Mouse (Mus musculus) heart, embryonic 16.5 days (tissue): ENCODE data around the gene Rnf144a. TPM values are rescaled to one million over a fixed set of nuclear protein-coding genes. Genes with fewer than 3 reads are reported as not detected.

Experiments
- ATAC-seq: fragments of 200-750 bp; cut with Nextera tagmentation; replicated peaks from 2 replicates; pipeline ENCODE4 v1.8.0; 2017; ENCODE audit warnings: moderate number of reproducible peaks; ENCODE audit not compliant: insufficient read depth, low FRiP score; ENCODE audit errors: extremely low read depth
- H3K27ac ChIP-seq: fragments of 300-500 bp; sonication (generic); 2 replicates; pipeline ENCODE4 v1.5.1; 2014; ENCODE audit warnings: mild to moderate bottlenecking, low read length, control low read depth, moderate library complexity
- H3K27me3 ChIP-seq: fragments of 300-500 bp; sonication (generic); 2 replicates; pipeline ENCODE4 v1.6.1; 2014; ENCODE audit warnings: low read length, mixed read lengths; ENCODE audit not compliant: control insufficient read depth, insufficient read depth
- H3K36me3 ChIP-seq: fragments of 300-500 bp; sonication (generic); 2 replicates; pipeline ENCODE4 v1.6.1; 2014; ENCODE audit not compliant: control insufficient read depth, insufficient read depth
- H3K4me1 ChIP-seq: fragments of 300-500 bp; sonication (generic); 2 replicates; pipeline ENCODE4 v1.6.1; 2014; ENCODE audit warnings: low read length, mixed read lengths; ENCODE audit not compliant: control insufficient read depth, insufficient read depth
- H3K4me2 ChIP-seq: fragments of 300-500 bp; sonication (generic); 2 replicates; pipeline ENCODE4 v1.6.1; 2014; ENCODE audit warnings: low read depth, mild to moderate bottlenecking, control low read depth, low read length
- H3K4me3 ChIP-seq: fragments of 300-500 bp; sonication (generic); 2 replicates; pipeline ENCODE4 v1.5.1; 2014; ENCODE audit warnings: mild to moderate bottlenecking, control low read depth, low read length
- H3K9ac ChIP-seq: fragments of 300-500 bp; sonication (generic); 2 replicates; pipeline ENCODE4 v1.6.1; 2014; ENCODE audit warnings: low read length, control low read depth
- H3K9me3 ChIP-seq: fragments of 300-500 bp; sonication (generic); replicated peaks from 2 replicates; pipeline ENCODE4 v1.6.1; 2016; ENCODE audit warnings: low read length; ENCODE audit not compliant: control insufficient read depth
- WGBS: fragments of 180-500 bp; shearing (Covaris S2); extraction: QIAGEN DNeasy Blood & Tissue Kit; methylation state at CpG from one replicate; pipeline ENCODE4 v1.1.7; 2014; 5-methylcytosine and 5-hydroxymethylcytosine counted together
- polyA plus RNA-seq: library from polyadenylated mRNA; unstranded; fragments of >200 nt; fragmentation: Nextera tagmentation; extraction: Ambion mirVana; gene quantifications from 2 replicates; pipeline ENCODE4 v1.2.1, GENCODE M21; 2015

Gene Rnf144a
- polyA plus RNA-seq, 1 experiment from 2014 or later = 12.1 TPM

- no peak for ATAC-seq
- Histone ChIP-seq H3K4me2 (no peak overlapping the region), H3K27ac (no peak overlapping the region), H3K36me3 (no peaks in the 10 kb centered on the region), H3K9me3 (no peaks in the 10 kb centered on the region), H3K4me3 (no peak overlapping the region), H3K9ac (no peak overlapping the region), H3K4me1 (no peaks in the 10 kb centered on the region; the same call in 1 of the 2 replicates), H3K27me3 (no peaks in the 10 kb centered on the region)
- 73% methylated on average over 4 of the region's 4 CpGs for WGBS
Measured at GRCm38 (mm10) chr12:26366372-26366771, 48.7 kb downstream of the Rnf144a start.

GRCm38 (mm10) chr12:26365531-26366315 lies 49.3 kb downstream of the Rnf144a start:
- no peaks in the 10 kb centered on the region for H3K9me3 ChIP-seq
- H3K4me1 ChIP-seq = no peaks in the 10 kb centered on the region; the same call in 1 of the 2 replicates
- no peak overlapping the region for H3K4me2 ChIP-seq
- no peak overlapping the region for H3K4me3 ChIP-seq
- 66% methylated on average over 3 of the region's 3 CpGs for WGBS
- H3K27me3 ChIP-seq = no peaks in the 10 kb centered on the region
- ATAC-seq = no peak
- H3K36me3 ChIP-seq = no peaks in the 10 kb centered on the region
- H3K9ac ChIP-seq = no peak overlapping the region
- no peak overlapping the region for H3K27ac ChIP-seq

- Histone ChIP-seq H3K4me2 (no peak overlapping the region), H3K9me3 (no peaks in the 10 kb centered on the region), H3K27ac (no peak overlapping the region), H3K4me1 (no peaks in the 10 kb centered on the region; the same call in 1 of the 2 replicates), H3K36me3 (no peaks in the 10 kb centered on the region), H3K4me3 (no peak overlapping the region), H3K9ac (no peak overlapping the region), H3K27me3 (no peaks in the 10 kb centered on the region)
- ATAC-seq = no peak
- WGBS = 71% methylated on average over 5 of the region's 5 CpGs
Measured at GRCm38 (mm10) chr12:26364822-26365221, 50.2 kb downstream of the Rnf144a start.

GRCm38 (mm10) chr12:26360946-26361523 lies 54.0 kb downstream of the Rnf144a start:
- no peaks in the 10 kb centered on the region for H3K9me3 ChIP-seq
- no peak overlapping the region for H3K9ac ChIP-seq
- H3K4me1 ChIP-seq = peaks cover 2% of the 10 kb centered on the region
- no peak for ATAC-seq
- no peak overlapping the region for H3K27ac ChIP-seq
- 82% methylated on average over 10 of the region's 10 CpGs for WGBS
- no peaks in the 10 kb centered on the region for H3K27me3 ChIP-seq
- H3K4me2 ChIP-seq = no peak overlapping the region
- H3K4me3 ChIP-seq = no peak overlapping the region
- no peaks in the 10 kb centered on the region for H3K36me3 ChIP-seq

GRCm38 (mm10) chr12:26359817-26360216 lies 55.2 kb downstream of the Rnf144a start:
- 61% methylated on average over 5 of the region's 5 CpGs for WGBS
- no peak overlapping the region for H3K4me3 ChIP-seq

GRCm38 (mm10) chr12:26359241-26359640 lies 55.8 kb downstream of the Rnf144a start:
- Histone ChIP-seq H3K9me3 (no peaks in the 10 kb centered on the region), H3K4me2 (no peak overlapping the region), H3K9ac (no peak overlapping the region), H3K27me3 (no peaks in the 10 kb centered on the region), H3K4me3 (no peak overlapping the region), H3K36me3 (no peaks in the 10 kb centered on the region), H3K27ac (no peak overlapping the region), H3K4me1 (peaks cover 2% of the 10 kb centered on the region; the same call in 1 of the 2 replicates)
- no peak for ATAC-seq
- WGBS = 85% methylated on average over 2 of the region's 2 CpGs

More at GRCm38 (mm10) chr12:26359817-26360216, 55.2 kb downstream of the Rnf144a start:
- no peaks in the 10 kb centered on the region for H3K36me3 ChIP-seq
- H3K27ac ChIP-seq = no peak overlapping the region
- no peak for ATAC-seq
- H3K4me2 ChIP-seq = no peak overlapping the region
- H3K9me3 ChIP-seq = no peaks in the 10 kb centered on the region
- H3K27me3 ChIP-seq = no peaks in the 10 kb centered on the region
- H3K4me1 ChIP-seq = peaks cover 2% of the 10 kb centered on the region
- H3K9ac ChIP-seq = no peak overlapping the region

- H3K4me2 ChIP-seq = no peak overlapping the region
- no peaks in the 10 kb centered on the region for H3K27me3 ChIP-seq
- H3K4me3 ChIP-seq = no peak overlapping the region
- 82% methylated on average over 4 of the region's 4 CpGs for WGBS
- no peaks in the 10 kb centered on the region for H3K9me3 ChIP-seq
- H3K4me1 ChIP-seq = peaks cover 2% of the 10 kb centered on the region; the same call in 1 of the 2 replicates
- H3K9ac ChIP-seq = no peak overlapping the region
- no peak for ATAC-seq
- no peaks in the 10 kb centered on the region for H3K36me3 ChIP-seq
- no peak overlapping the region for H3K27ac ChIP-seq
Measured at GRCm38 (mm10) chr12:26357246-26357645, 57.8 kb downstream of the Rnf144a start.

- Histone ChIP-seq H3K4me1 (peaks cover 2% of the 10 kb centered on the region; the same call in 1 of the 2 replicates), H3K36me3 (no peaks in the 10 kb centered on the region), H3K27ac (peak overlapping the region; percentile 37; the same call in 1 of the 2 replicates), H3K4me2 (no peak overlapping the region), H3K9ac (no peak overlapping the region), H3K9me3 (no peaks in the 10 kb centered on the region), H3K4me3 (no peak overlapping the region), H3K27me3 (no peaks in the 10 kb centered on the region)
- WGBS = 42% methylated on average over 7 of the region's 7 CpGs
- ATAC-seq = peak; percentile 65
Measured at GRCm38 (mm10) chr12:26356191-26356590, 58.9 kb downstream of the Rnf144a start.

- H3K27ac ChIP-seq = no peak overlapping the region
- H3K4me1 ChIP-seq = peaks cover 1% of the 10 kb centered on the region; the same call in 1 of the 2 replicates
- H3K9me3 ChIP-seq = no peaks in the 10 kb centered on the region
- no peak for ATAC-seq
- H3K4me2 ChIP-seq = no peak overlapping the region
- no peaks in the 10 kb centered on the region for H3K27me3 ChIP-seq
- no peak overlapping the region for H3K4me3 ChIP-seq
- WGBS = 66% methylated on average over 3 of the region's 3 CpGs
- H3K36me3 ChIP-seq = no peaks in the 10 kb centered on the region
- H3K9ac ChIP-seq = no peak overlapping the region
Measured at GRCm38 (mm10) chr12:26351321-26351720, 63.7 kb downstream of the Rnf144a start.
